Mouse (Mus musculus) liver, embryonic 15.5 days (tissue): Measurements from ENCODE around the gene Fam120a. TPM values are rescaled to one million over a fixed set of nuclear protein-coding genes. Genes with fewer than 3 reads are reported as not detected.

ENCODE experiments used
- ATAC-seq: fragments of 200-750 bp; cut with Nextera tagmentation; 2 replicates; pipeline ENCODE4 v1.8.0; 2017; ENCODE audit warnings: moderate number of reproducible peaks, mild to moderate bottlenecking, moderate library complexity; ENCODE audit not compliant: insufficient read depth
- H3K27ac ChIP-seq: fragments of 300-500 bp; sonication (generic); replicated peaks from 2 replicates; pipeline ENCODE4 v1.5.1; 2015; ENCODE audit warnings: mild to moderate bottlenecking, inconsistent platforms
- H3K27me3 ChIP-seq: fragments of 300-500 bp; sonication (generic); 2 replicates; pipeline ENCODE4 v1.6.1; 2015; ENCODE audit warnings: mild to moderate bottlenecking, inconsistent platforms
- H3K36me3 ChIP-seq: fragments of 300-500 bp; sonication (generic); replicated peaks from 2 replicates; pipeline ENCODE4 v1.6.1; 2015; ENCODE audit warnings: moderate library complexity, mild to moderate bottlenecking, inconsistent platforms
- H3K4me1 ChIP-seq: fragments of 300-500 bp; sonication (generic); replicated peaks from 2 replicates; pipeline ENCODE4 v1.6.1; 2015; ENCODE audit warnings: inconsistent platforms
- H3K4me2 ChIP-seq: fragments of 300-500 bp; sonication (generic); 2 replicates; pipeline ENCODE4 v1.6.1; 2015; ENCODE audit warnings: moderate library complexity, mild to moderate bottlenecking, inconsistent platforms
- H3K4me3 ChIP-seq: fragments of 300-500 bp; sonication (generic); replicated peaks from 2 replicates; pipeline ENCODE4 v1.5.1; 2015; ENCODE audit warnings: mild to moderate bottlenecking, inconsistent platforms
- H3K9ac ChIP-seq: fragments of 300-500 bp; sonication (generic); 2 replicates; pipeline ENCODE4 v1.6.1; 2015; ENCODE audit warnings: moderate library complexity, mild to moderate bottlenecking, inconsistent platforms
- H3K9me3 ChIP-seq: fragments of 300-500 bp; sonication (generic); replicated peaks from 2 replicates; pipeline ENCODE4 v1.6.1; 2016; ENCODE audit warnings: inconsistent platforms
- WGBS: fragments of 180-500 bp; shearing (Covaris S2); methylation state at CpG from one replicate; pipeline ENCODE4 v1.1.7; 2015; ENCODE audit warnings: mixed read lengths; ENCODE audit not compliant: insufficient replicate concordance; 5-methylcytosine and 5-hydroxymethylcytosine counted together
- polyA plus RNA-seq: library from polyadenylated mRNA; unstranded; fragments of >200 nt; fragmentation: Nextera tagmentation; extraction: Ambion mirVana; gene quantifications from 2 replicates; pipeline ENCODE4 v1.2.1, GENCODE M21; 2015

Fam120a gene
- polyA plus RNA-seq: 13.3 and 13.9 TPM in 2 replicates

- H3K4me1 ChIP-seq: peaks cover 65% of the 10 kb centered on the region
- peak within 1 kb of the TSS; percentile 97 for H3K9ac ChIP-seq
- no peaks in the 10 kb centered on the region for H3K27me3 ChIP-seq
- WGBS: under 1% methylated on average over 101 of the region's 116 CpGs
- peaks cover 8% of the 10 kb centered on the region for H3K36me3 ChIP-seq
- H3K9me3 ChIP-seq: no peaks in the 10 kb centered on the region
- H3K4me2 ChIP-seq: peak within 1 kb of the TSS; percentile 85
- H3K27ac ChIP-seq: peak within 1 kb of the TSS; percentile 95
- peak within 1 kb of the TSS; percentile 91 for H3K4me3 ChIP-seq
- ATAC-seq: peak; percentile 94
Observed at GRCm38 (mm10) chr13:48967956-48968749, at the start of gene Fam120a. Fam120a (minus strand) TSS chr13:48968017.

GRCm38 (mm10) chr13:49017375-49017774 is 49.6 kb upstream of the Fam120a start:
- WGBS: 54% methylated on average over 1 of the region's 1 CpGs
- H3K9ac ChIP-seq: no peak overlapping the region
- H3K4me1 ChIP-seq: peaks cover 15% of the 10 kb centered on the region
- no peaks in the 10 kb centered on the region; the same call in 1 of the 2 replicates for H3K9me3 ChIP-seq
- no peak overlapping the region for H3K27ac ChIP-seq
- no peak overlapping the region for H3K4me3 ChIP-seq
- no peak overlapping the region for H3K4me2 ChIP-seq
- H3K36me3 ChIP-seq: no peaks in the 10 kb centered on the region
- no peak for ATAC-seq
- peaks cover 15% of the 10 kb centered on the region for H3K27me3 ChIP-seq

- Histone ChIP-seq H3K4me1 (peaks cover 15% of the 10 kb centered on the region), H3K4me3 (no peak overlapping the region), H3K36me3 (no peaks in the 10 kb centered on the region), H3K27me3 (peaks cover 15% of the 10 kb centered on the region), H3K4me2 (peak overlapping the region; percentile 57), H3K27ac (no peak overlapping the region), H3K9ac (no peak overlapping the region), H3K9me3 (no peaks in the 10 kb centered on the region; the same call in 1 of the 2 replicates)
- 31% methylated on average over 16 of the region's 16 CpGs for WGBS
- no peak for ATAC-seq
Observed at GRCm38 (mm10) chr13:49016311-49016761, 48.5 kb upstream of the Fam120a start.

GRCm38 (mm10) chr13:49015366-49016306 is 47.8 kb upstream of the Fam120a start:
- Histone ChIP-seq H3K9ac (no peak overlapping the region), H3K9me3 (no peaks in the 10 kb centered on the region; the same call in 1 of the 2 replicates), H3K4me1 (peaks cover 15% of the 10 kb centered on the region), H3K4me3 (peak overlapping the region; percentile 16; the same call in 1 of the 2 replicates), H3K27me3 (peaks cover 15% of the 10 kb centered on the region), H3K27ac (no peak overlapping the region), H3K36me3 (no peaks in the 10 kb centered on the region), H3K4me2 (peak overlapping the region; percentile 57)
- ATAC-seq: no peak
- 16% methylated on average over 30 of the region's 30 CpGs for WGBS

- ATAC-seq: no peak
- Histone ChIP-seq H3K4me2 (no peak overlapping the region), H3K9ac (no peak overlapping the region), H3K27me3 (peaks cover 23% of the 10 kb centered on the region), H3K4me1 (peaks cover 15% of the 10 kb centered on the region), H3K27ac (no peak overlapping the region), H3K4me3 (no peak overlapping the region), H3K9me3 (no peaks in the 10 kb centered on the region; the same call in 1 of the 2 replicates), H3K36me3 (no peaks in the 10 kb centered on the region)
- WGBS: 56% methylated on average over 5 of the region's 5 CpGs
Observed at GRCm38 (mm10) chr13:49013206-49013794, 45.5 kb upstream of the Fam120a start.

GRCm38 (mm10) chr13:49001691-49002090 is 33.9 kb upstream of the Fam120a start:
- Histone ChIP-seq H3K4me1 (no peaks in the 10 kb centered on the region), H3K27ac (no peak overlapping the region), H3K27me3 (no peaks in the 10 kb centered on the region), H3K9me3 (no peaks in the 10 kb centered on the region), H3K36me3 (no peaks in the 10 kb centered on the region), H3K9ac (no peak overlapping the region), H3K4me3 (no peak overlapping the region), H3K4me2 (no peak overlapping the region)
- no peak for ATAC-seq
- 54% methylated on average over 3 of the region's 3 CpGs for WGBS

GRCm38 (mm10) chr13:48998591-48998990 is 30.8 kb upstream of the Fam120a start:
- no peak overlapping the region for H3K4me2 ChIP-seq
- no peaks in the 10 kb centered on the region for H3K27me3 ChIP-seq
- no peak overlapping the region for H3K9ac ChIP-seq
- no peaks in the 10 kb centered on the region for H3K9me3 ChIP-seq
- H3K27ac ChIP-seq: no peak overlapping the region
- H3K4me1 ChIP-seq: no peaks in the 10 kb centered on the region
- ATAC-seq: no peak
- H3K36me3 ChIP-seq: no peaks in the 10 kb centered on the region
- WGBS: 9% methylated on average over 6 of the region's 6 CpGs
- no peak overlapping the region for H3K4me3 ChIP-seq

- WGBS: 74% methylated on average over 4 of the region's 4 CpGs
- Histone ChIP-seq H3K4me1 (no peaks in the 10 kb centered on the region), H3K9ac (no peak overlapping the region), H3K27ac (no peak overlapping the region), H3K4me3 (no peak overlapping the region), H3K4me2 (no peak overlapping the region), H3K27me3 (no peaks in the 10 kb centered on the region), H3K9me3 (no peaks in the 10 kb centered on the region), H3K36me3 (no peaks in the 10 kb centered on the region)
- no peak for ATAC-seq
Observed at GRCm38 (mm10) chr13:48996731-48997130, 28.9 kb upstream of the Fam120a start.

- H3K27ac ChIP-seq: no peak overlapping the region
- H3K9me3 ChIP-seq: no peaks in the 10 kb centered on the region
- WGBS: 16% methylated on average over 3 of the region's 3 CpGs
- H3K4me2 ChIP-seq: no peak overlapping the region
- H3K36me3 ChIP-seq: no peaks in the 10 kb centered on the region
- ATAC-seq: no peak
- no peak overlapping the region for H3K9ac ChIP-seq
- no peaks in the 10 kb centered on the region for H3K4me1 ChIP-seq
- no peak overlapping the region for H3K4me3 ChIP-seq
- no peaks in the 10 kb centered on the region for H3K27me3 ChIP-seq
Observed at GRCm38 (mm10) chr13:48994903-48995302, 27.1 kb upstream of the Fam120a start.

GRCm38 (mm10) chr13:48992914-48993313 is 25.1 kb upstream of the Fam120a start:
- Histone ChIP-seq H3K4me1 (no peaks in the 10 kb centered on the region), H3K9me3 (no peaks in the 10 kb centered on the region), H3K36me3 (no peaks in the 10 kb centered on the region), H3K27me3 (no peaks in the 10 kb centered on the region), H3K4me3 (no peak overlapping the region), H3K27ac (no peak overlapping the region), H3K4me2 (no peak overlapping the region), H3K9ac (no peak overlapping the region)
- no peak for ATAC-seq

GRCm38 (mm10) chr13:48990138-48990537 is 22.3 kb upstream of the Fam120a start:
- Histone ChIP-seq H3K27ac (no peak overlapping the region), H3K4me1 (no peaks in the 10 kb centered on the region), H3K27me3 (no peaks in the 10 kb centered on the region), H3K4me3 (no peak overlapping the region), H3K4me2 (no peak overlapping the region), H3K9ac (no peak overlapping the region), H3K9me3 (no peaks in the 10 kb centered on the region), H3K36me3 (no peaks in the 10 kb centered on the region)
- WGBS: 70% methylated on average over 2 of the region's 2 CpGs
- ATAC-seq: no peak
